Mouse (Mus musculus) E14TG2a.4 (cell line): ENCODE data around the gene Magi1.

Source experiments
- H3K27me3 ChIP-seq: 2 replicates; pipeline ENCODE4 v1.6.1; 2014; ENCODE audit warnings: low read length, control low read depth; ENCODE audit not compliant: insufficient read depth
- H3K36me3 ChIP-seq: 2 replicates; pipeline ENCODE4 v1.6.1; 2014; ENCODE audit warnings: low read length, control low read depth; ENCODE audit not compliant: insufficient read depth
- H3K4me1 ChIP-seq: replicated peaks from 2 replicates; pipeline ENCODE4 v1.6.1; 2014; ENCODE audit warnings: low read depth, low read length, control low read depth
- H3K4me3 ChIP-seq: replicated peaks from 2 replicates; pipeline ENCODE4 v1.5.1; 2014; ENCODE audit warnings: mild to moderate bottlenecking, low read length
- H3K9me3 ChIP-seq: 2 replicates; pipeline ENCODE4 v1.6.1; 2014; ENCODE audit warnings: low read length, control low read depth
- CTCF ChIP-seq: conservative IDR thresholded peaks from 2 replicates; pipeline ENCODE4 v1.5.1; 2014; ENCODE audit warnings: low read length
- NANOG ChIP-seq: IDR thresholded peaks from 2 replicates; pipeline ENCODE4 v1.6.1; 2014; ENCODE audit warnings: borderline replicate concordance, low read length, mixed read lengths
- POU5F1 ChIP-seq: IDR thresholded peaks from 2 replicates; pipeline ENCODE4 v1.6.1; 2014; ENCODE audit warnings: low read length, borderline replicate concordance

Gene Magi1

DNA sequence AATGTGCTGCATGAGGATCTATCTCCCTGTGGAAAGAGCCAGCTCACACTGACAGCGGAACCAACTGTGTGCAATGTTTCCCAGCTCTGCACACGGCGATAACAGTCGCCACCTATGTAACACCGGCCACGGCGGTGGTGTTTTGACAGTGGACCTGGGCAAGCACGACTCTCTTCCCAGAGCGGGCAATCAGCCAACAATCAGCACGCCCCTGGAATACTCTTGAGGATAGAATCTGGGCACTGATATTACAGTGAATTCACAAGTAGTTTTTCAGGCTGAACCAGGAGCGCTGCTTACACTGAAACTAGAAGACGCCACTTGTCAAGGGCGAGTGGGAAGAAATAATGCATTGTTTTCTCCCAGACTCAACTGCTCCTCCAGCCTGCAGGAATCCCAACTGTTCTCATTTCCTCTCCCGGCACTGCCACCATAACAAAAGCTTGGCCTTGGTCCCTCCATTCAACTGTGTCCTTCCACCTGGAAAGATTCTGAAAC is 100.3 kb downstream of the Magi1 start:
- Histone ChIP-seq H3K27me3 (no peaks in the 10 kb centered on the region), H3K9me3 (no peaks in the 10 kb centered on the region), H3K36me3 (no peaks in the 10 kb centered on the region), H3K4me3 (peak overlapping the region; percentile 57), H3K4me1 (peaks cover 92% of the 10 kb centered on the region)
- TF ChIP-seq POU5F1 = no peak
- TF ChIP-seq NANOG = peak; percentile 61
- no peak for TF ChIP-seq CTCF

DNA sequence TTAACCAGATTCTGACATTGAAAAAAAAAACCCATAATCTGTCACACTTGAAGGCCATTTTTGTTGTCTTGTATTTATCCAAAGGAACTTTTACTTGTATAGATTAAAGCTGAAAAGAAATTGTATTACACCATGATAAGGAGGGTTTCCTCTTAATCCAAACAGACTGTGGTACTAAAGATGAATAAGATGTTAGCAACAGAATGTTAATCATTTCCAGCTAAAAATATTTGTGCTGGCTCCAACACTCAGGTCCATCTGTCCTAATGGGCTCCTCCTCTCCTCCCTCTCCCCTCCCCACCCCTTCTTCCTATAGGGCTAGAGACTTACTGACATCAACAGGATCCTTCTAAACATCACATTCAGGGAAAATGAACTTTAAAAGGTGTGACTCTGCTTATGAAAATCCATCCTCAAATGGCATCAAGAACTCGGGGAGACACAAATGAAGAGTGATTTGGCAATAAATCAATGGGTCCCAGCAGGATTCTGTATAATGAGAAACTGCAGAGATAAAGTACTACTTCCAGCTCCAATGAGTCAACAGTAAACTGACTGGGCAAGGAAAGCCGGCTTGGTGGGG is 102.0 kb downstream of the Magi1 start:
- TF ChIP-seq POU5F1 = no peak
- TF ChIP-seq NANOG = no peak
- no peak for TF ChIP-seq CTCF
- Histone ChIP-seq H3K36me3 (no peaks in the 10 kb centered on the region), H3K27me3 (no peaks in the 10 kb centered on the region), H3K4me3 (no peak overlapping the region), H3K9me3 (no peaks in the 10 kb centered on the region), H3K4me1 (peaks cover 99% of the 10 kb centered on the region)

DNA sequence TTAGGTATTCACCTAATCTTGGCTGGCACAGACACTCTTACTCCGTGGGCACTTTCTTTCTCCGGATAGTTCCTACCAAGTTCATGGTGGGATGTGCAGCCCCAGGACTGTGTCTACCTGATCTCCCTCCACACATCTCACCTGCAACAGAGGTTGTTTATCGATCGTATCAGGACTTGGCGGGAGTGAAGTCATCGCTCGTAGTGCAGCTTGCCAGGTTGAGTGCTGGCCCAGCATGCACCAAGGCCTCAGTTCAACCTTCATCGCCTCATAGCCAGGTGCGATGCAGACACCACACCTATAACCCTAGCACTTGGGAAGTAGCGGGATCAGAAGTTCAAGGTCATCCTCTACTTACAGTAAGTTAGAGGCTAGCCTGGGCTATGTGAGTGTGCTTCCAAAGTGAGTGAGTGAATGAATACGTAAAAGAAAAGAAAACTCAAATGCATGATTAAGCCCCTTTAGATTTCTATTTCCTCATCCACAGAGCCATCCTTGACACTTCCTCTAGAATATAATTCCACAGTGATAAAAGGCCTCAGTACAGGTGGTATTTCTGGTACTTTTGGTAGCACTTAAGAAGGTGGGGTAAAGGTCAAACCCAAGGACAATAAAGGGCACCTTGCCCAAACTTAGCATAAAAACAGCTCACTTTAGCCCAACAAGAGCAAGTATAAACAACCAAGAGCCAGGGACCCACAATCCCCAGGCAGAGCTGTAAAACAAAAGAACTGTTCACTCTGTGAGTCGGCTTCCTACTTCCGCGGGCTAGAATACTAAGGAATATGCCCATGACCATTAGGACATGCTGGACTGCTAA is 103.2 kb downstream of the Magi1 start:
- Histone ChIP-seq H3K9me3 (no peaks in the 10 kb centered on the region), H3K4me1 (peaks cover 99% of the 10 kb centered on the region), H3K4me3 (peak overlapping the region; percentile 21; the same call in 1 of the 2 replicates), H3K36me3 (no peaks in the 10 kb centered on the region), H3K27me3 (no peaks in the 10 kb centered on the region)
- no peak for TF ChIP-seq POU5F1
- no peak for TF ChIP-seq CTCF
- TF ChIP-seq NANOG = no peak

DNA sequence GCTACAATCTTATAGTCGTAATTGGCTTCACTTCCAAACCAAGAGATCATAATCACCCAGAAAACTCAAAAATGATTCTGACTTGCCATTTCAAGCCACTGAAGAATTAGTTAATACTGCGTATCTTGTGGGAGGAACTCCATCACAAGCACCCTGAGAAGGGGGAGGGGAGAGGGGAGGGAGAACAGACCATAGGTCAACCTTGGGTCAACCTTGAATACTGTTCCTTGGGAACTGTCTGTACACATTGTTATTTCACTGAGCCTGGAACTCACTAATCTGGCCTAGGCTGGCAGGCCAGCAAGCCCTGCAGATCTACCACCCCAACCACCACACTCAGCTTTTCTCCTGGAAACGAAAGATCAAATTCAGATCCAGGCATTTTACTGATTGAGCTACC is 106.2 kb downstream of the Magi1 start:
- Histone ChIP-seq H3K9me3 (no peaks in the 10 kb centered on the region), H3K36me3 (no peaks in the 10 kb centered on the region), H3K4me1 (peaks cover 90% of the 10 kb centered on the region), H3K4me3 (0 out of 2 replicates have a peak overlapping the region, but pooled peaks have one; percentile 10), H3K27me3 (no peaks in the 10 kb centered on the region)
- no peak for TF ChIP-seq POU5F1
- no peak for TF ChIP-seq CTCF
- TF ChIP-seq NANOG = no peak

DNA sequence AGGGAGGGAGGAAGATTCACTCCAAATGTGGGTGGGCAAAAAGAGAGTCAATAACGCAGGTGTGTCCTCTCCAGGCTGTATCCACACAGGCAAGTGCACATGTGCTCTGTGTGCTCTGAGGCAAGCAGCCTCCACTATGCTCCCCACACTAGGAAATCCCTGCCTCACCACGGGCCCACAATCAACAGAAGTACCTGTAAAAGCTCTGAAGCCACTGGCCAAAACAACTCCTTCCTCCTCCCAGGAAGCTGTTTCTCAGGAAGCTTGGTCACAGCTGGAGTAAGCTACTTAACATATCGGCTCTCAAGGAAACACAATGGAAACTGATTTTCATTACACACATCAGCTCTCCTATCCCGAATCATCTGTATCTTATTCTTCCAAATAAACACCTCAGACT is 107.0 kb downstream of the Magi1 start:
- peaks cover 83% of the 10 kb centered on the region for H3K4me1 ChIP-seq
- H3K27me3 ChIP-seq = no peaks in the 10 kb centered on the region
- peak overlapping the region; percentile 39 for H3K4me3 ChIP-seq
- H3K9me3 ChIP-seq = no peaks in the 10 kb centered on the region
- TF ChIP-seq CTCF = no peak
- TF ChIP-seq POU5F1 = no peak
- no peak for TF ChIP-seq NANOG
- no peaks in the 10 kb centered on the region for H3K36me3 ChIP-seq

DNA sequence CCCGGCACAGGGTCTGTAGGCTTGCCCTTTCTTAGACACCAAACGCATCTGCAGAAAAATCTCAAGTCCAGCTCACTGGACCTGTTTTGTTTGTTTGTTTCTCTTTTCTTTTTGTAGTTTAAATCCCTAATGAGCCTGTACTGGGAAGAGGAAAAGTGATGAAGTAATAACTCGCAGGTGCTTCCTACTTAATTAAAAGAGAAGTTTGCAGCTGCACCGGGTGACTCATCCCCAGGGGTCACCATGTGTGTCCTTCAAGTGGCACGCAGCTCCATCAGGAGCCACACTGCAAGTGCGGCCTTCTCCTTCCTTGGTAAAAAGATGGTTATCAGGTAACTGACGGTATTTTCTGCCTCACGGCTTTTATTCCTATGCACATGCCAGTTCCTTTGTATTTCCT is 112.5 kb downstream of the Magi1 start:
- no peaks in the 10 kb centered on the region for H3K36me3 ChIP-seq
- peaks cover 73% of the 10 kb centered on the region for H3K4me1 ChIP-seq
- no peak overlapping the region for H3K4me3 ChIP-seq
- no peaks in the 10 kb centered on the region for H3K9me3 ChIP-seq
- no peaks in the 10 kb centered on the region for H3K27me3 ChIP-seq
- TF ChIP-seq NANOG (no peak), CTCF (no peak), POU5F1 (no peak)

DNA sequence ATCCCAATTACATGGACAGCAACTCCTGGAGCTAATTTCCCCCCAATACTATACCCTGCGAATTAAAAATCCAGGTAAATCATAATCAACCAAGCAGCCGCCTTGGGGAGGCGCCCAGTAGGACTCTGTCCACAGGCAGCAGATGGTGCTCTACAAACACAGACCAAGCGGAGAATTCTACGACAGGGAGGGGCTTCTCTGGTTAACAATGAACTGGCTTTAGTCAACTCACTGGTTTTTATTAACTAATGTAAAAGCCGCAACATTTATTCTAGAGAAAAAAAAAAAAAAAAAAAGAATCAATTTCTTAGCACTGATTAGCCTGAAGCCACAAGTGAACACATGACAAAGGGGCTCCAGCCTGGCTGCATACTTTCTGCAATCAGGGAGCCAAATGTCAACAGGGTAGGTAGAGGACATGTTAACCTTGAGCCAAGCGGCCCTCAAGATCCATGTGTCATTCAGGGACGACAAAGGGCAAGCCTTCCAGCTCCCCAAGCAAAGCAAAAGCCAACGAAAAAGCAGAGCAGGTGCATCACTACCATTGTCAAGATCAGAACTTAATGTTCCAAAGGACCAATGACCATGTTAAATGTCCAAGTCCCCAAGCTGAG is 114.0 kb downstream of the Magi1 start:
- peaks cover 73% of the 10 kb centered on the region for H3K4me1 ChIP-seq

DNA sequence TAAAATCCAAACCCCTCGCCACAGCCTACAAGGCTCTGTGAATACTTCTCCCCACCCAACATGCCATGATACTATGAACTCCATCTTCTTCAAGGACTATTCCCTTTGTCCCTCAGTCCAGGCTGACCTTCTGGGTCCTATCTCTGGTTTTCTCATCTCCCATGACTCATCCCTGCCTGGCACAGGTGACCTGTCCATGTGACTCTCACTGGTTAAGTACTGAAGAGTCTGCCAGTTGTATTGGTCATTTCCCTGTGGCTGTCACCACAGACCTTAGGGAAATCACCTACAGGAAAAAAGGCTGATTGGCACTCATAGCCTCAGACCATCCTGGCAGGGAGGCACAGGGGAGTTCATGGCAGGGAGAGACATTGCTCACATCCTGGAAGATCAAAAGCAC is 117.8 kb downstream of the Magi1 start:
- no peaks in the 10 kb centered on the region for H3K36me3 ChIP-seq
- no peaks in the 10 kb centered on the region for H3K27me3 ChIP-seq
- no peak for TF ChIP-seq NANOG
- TF ChIP-seq POU5F1 = no peak
- TF ChIP-seq CTCF = no peak
- no peaks in the 10 kb centered on the region for H3K9me3 ChIP-seq
- peaks cover 76% of the 10 kb centered on the region for H3K4me1 ChIP-seq
- H3K4me3 ChIP-seq = no peak overlapping the region

More for the DNA sequence above, 114.0 kb downstream of the Magi1 start:
- H3K9me3 ChIP-seq = no peaks in the 10 kb centered on the region
- no peak for TF ChIP-seq CTCF
- no peak for TF ChIP-seq NANOG
- no peak for TF ChIP-seq POU5F1
- H3K27me3 ChIP-seq = no peaks in the 10 kb centered on the region
- H3K4me3 ChIP-seq = peak overlapping the region; percentile 50
- no peaks in the 10 kb centered on the region for H3K36me3 ChIP-seq
